Mouse (Mus musculus) ES-E14 (cell line): Measurements from ENCODE around the gene Paqr9. TPM values are rescaled to one million over a fixed set of nuclear protein-coding genes. Genes with fewer than 3 reads are reported as not detected.

Source experiments
- DNase-seq: peaks from one replicate; pipeline ENCODE4 v3.0.0-alpha.2; 2013; ENCODE audit warnings: low read depth, low spot score
- H3K27ac ChIP-seq: 2 replicates; pipeline ENCODE4 v1.5.1; 2012; ENCODE audit warnings: low read depth, mild to moderate bottlenecking, low read length, moderate library complexity, mixed read lengths; ENCODE audit not compliant: poor library complexity, insufficient read depth, severe bottlenecking
- H3K36me3 ChIP-seq: 2 replicates; pipeline ENCODE4 v1.6.1; 2012; ENCODE audit warnings: mild to moderate bottlenecking, low read length, moderate library complexity, mixed read lengths; ENCODE audit not compliant: control insufficient read depth, poor library complexity, insufficient read depth, severe bottlenecking
- H3K4me1 ChIP-seq, 2 experiments: fragments of 150-350 bp in 1 of 2; sonication (generic) in 1 of 2; 2 replicates each; pipeline ENCODE4 v1.6.1; 2012; ENCODE audit warnings: low read length in 2 of 2, mild to moderate bottlenecking in 1 of 2, mixed read lengths in 1 of 2; ENCODE audit not compliant: control insufficient read depth in 2 of 2, insufficient read depth in 2 of 2, poor library complexity in 1 of 2
- H3K4me3 ChIP-seq, 2 experiments: fragments of 150-350 bp in 1 of 2; sonication (generic) in 1 of 2; 2 replicates each; pipeline ENCODE4 v1.5.1; 2012; ENCODE audit warnings: low read length in 2 of 2, low read depth in 1 of 2, mild to moderate bottlenecking in 1 of 2, mixed read lengths in 1 of 2; ENCODE audit not compliant: insufficient read depth in 1 of 2, poor library complexity in 1 of 2, severe bottlenecking in 1 of 2
- H3K9ac ChIP-seq: 2 replicates; pipeline ENCODE4 v1.6.1; 2012; ENCODE audit warnings: low read depth, mild to moderate bottlenecking, low read length, mixed read lengths; ENCODE audit not compliant: poor library complexity, insufficient read depth, severe bottlenecking
- H3K9me3 ChIP-seq: fragments of 150-350 bp; sonication (generic); 2 replicates; pipeline ENCODE4 v1.6.1; 2012; ENCODE audit warnings: low read depth, mild to moderate bottlenecking, low read length; ENCODE audit not compliant: control insufficient read depth, insufficient read depth
- CHD2 ChIP-seq: IDR thresholded peaks from 2 replicates; pipeline ENCODE4 v1.6.1; 2014; ENCODE audit warnings: mild to moderate bottlenecking, low read depth, low read length, inconsistent platforms
- HCFC1 ChIP-seq: IDR thresholded peaks from 2 replicates; pipeline ENCODE4 v1.6.1; 2012; ENCODE audit warnings: low read length, inconsistent platforms, borderline replicate concordance; ENCODE audit not compliant: insufficient read depth
- MAFK ChIP-seq: IDR thresholded peaks from 2 replicates; pipeline ENCODE4 v1.6.1; 2014; ENCODE audit warnings: mild to moderate bottlenecking, low read depth, low read length, inconsistent platforms; ENCODE audit not compliant: insufficient read depth
- ZC3H11A ChIP-seq: IDR thresholded peaks from 2 replicates; pipeline ENCODE4 v1.6.1; 2012; ENCODE audit warnings: low read depth, mild to moderate bottlenecking, inconsistent platforms, low read length, borderline replicate concordance
- ZNF384 ChIP-seq: IDR thresholded peaks from 2 replicates; pipeline ENCODE4 v1.6.1; 2012; ENCODE audit warnings: low read depth, low read length, inconsistent platforms
- in situ Hi-C, 2 experiments: fragments of 600-800 bp; cut with MboI; formaldehyde crosslinking; loops; one replicate each; pipeline ENCODE4 v1.15.1; 2025; ENCODE audit warnings: low sequenced_read_pairs in 2 of 2, inconsistent platforms in 1 of 2; ENCODE audit not compliant: unreplicated experiment in 2 of 2
- total RNA-seq: library from RNA; depleted of rRNA; stranded (reverse); fragments of 300-350 nt; gene quantifications from 2 replicates; pipeline ENCODE4 v1.2.3, GENCODE M21; 2012; rRNA removed

The Paqr9 gene
- total RNA-seq, 1 experiment, result 0.58 TPM

- no peaks in the 10 kb centered on the region for H3K9me3 ChIP-seq
- no peaks in the 10 kb centered on the region for H3K36me3 ChIP-seq
- H3K4me1 ChIP-seq, result peaks cover 17 to 23% of the 10 kb centered on the region in 2 experiments; a peak in 3 of 4 replicates
- no peak overlapping the region for H3K4me3 ChIP-seq
- no peak for DNase-seq
- in situ Hi-C loops, result no loop called here
- TF ChIP-seq ZC3H11A (no peak), MAFK (no peak), ZNF384 (no peak), CHD2 (no peak), HCFC1 (no peak)
- H3K27ac ChIP-seq, result no peak overlapping the region
- H3K9ac ChIP-seq, result no peak overlapping the region
Observed at GRCm38 (mm10) chr9:95614861-95615615, 55.6 kb downstream of the Paqr9 start.

DNA sequence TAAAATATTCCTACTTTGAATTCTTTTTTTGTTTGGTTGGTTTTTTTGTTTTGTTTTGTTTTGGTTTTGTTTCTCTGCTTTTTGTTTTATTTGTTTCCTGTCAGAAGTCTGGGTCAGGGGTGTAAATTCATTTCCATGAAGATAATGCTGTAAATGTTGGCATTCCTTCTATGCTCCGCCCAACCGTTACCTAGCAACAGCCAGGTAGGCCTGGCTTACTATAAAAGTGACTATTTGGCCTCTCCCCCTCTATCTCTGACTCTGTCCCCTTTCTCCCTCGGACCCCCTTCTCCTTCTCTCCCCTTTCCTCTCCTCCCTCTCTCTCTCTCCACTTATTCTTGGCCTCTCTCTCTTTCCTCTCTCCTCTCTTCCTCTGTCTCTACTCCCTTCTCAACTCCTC is 56.5 kb downstream of the Paqr9 start:
- no peaks in the 10 kb centered on the region for H3K9me3 ChIP-seq
- DNase-seq, result no peak
- H3K9ac ChIP-seq, result no peak overlapping the region
- H3K36me3 ChIP-seq, result no peaks in the 10 kb centered on the region
- no peak overlapping the region for H3K27ac ChIP-seq
- in situ Hi-C loops, result no loop called here
- H3K4me1 ChIP-seq, result peaks cover 17 to 20% of the 10 kb centered on the region in 2 experiments; a peak in 3 of 4 replicates
- no peak overlapping the region for H3K4me3 ChIP-seq
- TF ChIP-seq CHD2 (no peak), ZC3H11A (no peak), HCFC1 (no peak), MAFK (no peak), ZNF384 (no peak)

Other genes starting within 250 kb of the Paqr9 start
- 1.1 and 3.0 TPM in 2 replicates for gene Chst2, start 152.9 kb upstream of the Paqr9 start, total RNA-seq
- 88.7 and 95.3 TPM in 2 replicates for gene U2surp, start 47.7 kb upstream of the Paqr9 start, total RNA-seq
- gene Pcolce2, start 77.9 kb downstream of the Paqr9 start, total RNA-seq, result 27.0 and 47.6 TPM in 2 replicates
- gene Trpc1, start 190.7 kb downstream of the Paqr9 start, total RNA-seq, result 2.5 and 3.6 TPM in 2 replicates